Mouse (Mus musculus) liver, embryonic 16.5 days (tissue): ENCODE measurements around the gene Spata22. TPM values are rescaled to one million over a fixed set of nuclear protein-coding genes. Genes with fewer than 3 reads are reported as not detected.
"Not testable (repeated sequence)": the region's sequence is repeated elsewhere in the genome, so short reads cannot be mapped to it uniquely, and the experiment has no call there.

ENCODE experiments used
- ATAC-seq: fragments of 200-750 bp; cut with Nextera tagmentation; 2 replicates; pipeline ENCODE4 v1.8.0; 2017; ENCODE audit warnings: low read depth, mild to moderate bottlenecking, moderate number of reproducible peaks, moderate library complexity
- H3K27ac ChIP-seq: fragments of 300-500 bp; sonication (generic); 2 replicates; pipeline ENCODE4 v1.5.1; 2014; ENCODE audit warnings: mild to moderate bottlenecking, low read length
- H3K27me3 ChIP-seq: fragments of 300-500 bp; sonication (generic); 2 replicates; pipeline ENCODE4 v1.6.1; 2014; ENCODE audit warnings: low read depth, low read length, mixed read lengths; ENCODE audit not compliant: control insufficient read depth, insufficient read depth
- H3K36me3 ChIP-seq: fragments of 300-500 bp; sonication (generic); 2 replicates; pipeline ENCODE4 v1.6.1; 2014; ENCODE audit warnings: mild to moderate bottlenecking; ENCODE audit not compliant: control insufficient read depth, insufficient read depth
- H3K4me1 ChIP-seq: fragments of 300-500 bp; sonication (generic); 2 replicates; pipeline ENCODE4 v1.6.1; 2014; ENCODE audit warnings: low read depth, low read length, mixed read lengths; ENCODE audit not compliant: control insufficient read depth
- H3K4me2 ChIP-seq: fragments of 300-500 bp; sonication (generic); 2 replicates; pipeline ENCODE4 v1.6.1; 2014; ENCODE audit warnings: low read depth, low read length, mixed read lengths
- H3K4me3 ChIP-seq: fragments of 300-500 bp; sonication (generic); 2 replicates; pipeline ENCODE4 v1.5.1; 2014; ENCODE audit warnings: low read depth, mild to moderate bottlenecking, low read length
- H3K9ac ChIP-seq: fragments of 300-500 bp; sonication (generic); 2 replicates; pipeline ENCODE4 v1.6.1; 2014; ENCODE audit warnings: low read depth, low read length
- H3K9me3 ChIP-seq: fragments of 300-500 bp; sonication (generic); replicated peaks from 2 replicates; pipeline ENCODE4 v1.6.1; 2016; ENCODE audit warnings: low read length; ENCODE audit not compliant: control insufficient read depth
- WGBS: fragments of 180-500 bp; shearing (Covaris S2); extraction: QIAGEN DNeasy Blood & Tissue Kit; methylation state at CpG from one replicate; pipeline ENCODE4 v1.1.7; 2014; ENCODE audit not compliant: insufficient replicate concordance; 5-methylcytosine and 5-hydroxymethylcytosine counted together
- polyA plus RNA-seq: library from polyadenylated mRNA; unstranded; fragments of >200 nt; fragmentation: Nextera tagmentation; extraction: Ambion mirVana; gene quantifications from 2 replicates; pipeline ENCODE4 v1.2.1, GENCODE M21; 2015

The Spata22 gene
- polyA plus RNA-seq, 1 experiment from 2014 or later: 3.2 TPM

- 51% methylated on average over 2 of the region's 2 CpGs for WGBS
- H3K9me3 ChIP-seq, H3K4me3 ChIP-seq, H3K27me3 ChIP-seq, ATAC-seq, H3K9ac ChIP-seq, H3K27ac ChIP-seq, H3K4me1 ChIP-seq, H3K36me3 ChIP-seq, H3K4me2 ChIP-seq: not testable (repeated sequence)
Observed at GRCm38 (mm10) chr11:73318581-73318980, 11.0 kb upstream of the Spata22 start.

GRCm38 (mm10) chr11:73321064-73321463, 8.5 kb upstream of the Spata22 start:
- H3K9me3 ChIP-seq, H3K27me3 ChIP-seq, ATAC-seq, H3K36me3 ChIP-seq, H3K4me2 ChIP-seq, H3K9ac ChIP-seq, H3K4me1 ChIP-seq, H3K4me3 ChIP-seq, H3K27ac ChIP-seq: not testable (repeated sequence)
- WGBS: 70% methylated on average over 13 of the region's 13 CpGs

GRCm38 (mm10) chr11:73323906-73324830, 5.4 kb upstream of the Spata22 start:
- H3K4me1 ChIP-seq: no peaks in the 10 kb centered on the region
- WGBS: 51% methylated on average over 9 of the region's 9 CpGs
- no peak for ATAC-seq
- H3K4me2 ChIP-seq: peak overlapping the region; percentile 24
- no peak overlapping the region for H3K9ac ChIP-seq
- H3K9me3 ChIP-seq: no peaks in the 10 kb centered on the region
- H3K27me3 ChIP-seq: no peaks in the 10 kb centered on the region
- peak overlapping the region; percentile 44 for H3K27ac ChIP-seq
- H3K36me3 ChIP-seq: no peaks in the 10 kb centered on the region
- peak overlapping the region; percentile 19 for H3K4me3 ChIP-seq

GRCm38 (mm10) chr11:73326485-73326886, 3.1 kb upstream of the Spata22 start:
- no peak overlapping the region for H3K4me2 ChIP-seq
- H3K4me3 ChIP-seq: peak overlapping the region; percentile 31
- no peaks in the 10 kb centered on the region for H3K9me3 ChIP-seq
- WGBS: 25% methylated on average over 12 of the region's 12 CpGs
- peak overlapping the region; percentile 2; the same call in 1 of the 2 replicates for H3K27ac ChIP-seq
- no peaks in the 10 kb centered on the region for H3K27me3 ChIP-seq
- no peaks in the 10 kb centered on the region for H3K36me3 ChIP-seq
- peak; percentile 91 for ATAC-seq
- no peaks in the 10 kb centered on the region for H3K4me1 ChIP-seq
- H3K9ac ChIP-seq: no peak overlapping the region

- H3K36me3 ChIP-seq: no peaks in the 10 kb centered on the region
- no peak for ATAC-seq
- whole genome bisulfite sequencing: 61% methylated on average over 4 of the region's 4 CpGs
- no peaks in the 10 kb centered on the region for H3K9me3 ChIP-seq
- no peak overlapping the region for H3K9ac ChIP-seq
- H3K27ac ChIP-seq: 0 out of 2 replicates have a peak overlapping the region, but pooled peaks have one; percentile 2
- no peaks in the 10 kb centered on the region for H3K4me1 ChIP-seq
- peak overlapping the region; percentile 30; the same call in 1 of the 2 replicates for H3K4me2 ChIP-seq
- H3K4me3 ChIP-seq: no peak overlapping the region; the same call in 1 of the 2 replicates
- H3K27me3 ChIP-seq: no peaks in the 10 kb centered on the region
Observed at GRCm38 (mm10) chr11:73327361-73327760, 2.2 kb upstream of the Spata22 start.

- H3K9me3 ChIP-seq: no peaks in the 10 kb centered on the region
- H3K4me1 ChIP-seq: no peaks in the 10 kb centered on the region
- H3K9ac ChIP-seq: no peak overlapping the region
- ATAC-seq: no peak
- H3K36me3 ChIP-seq: no peaks in the 10 kb centered on the region
- no peak overlapping the region for H3K27ac ChIP-seq
- no peaks in the 10 kb centered on the region for H3K27me3 ChIP-seq
- no peak overlapping the region for H3K4me3 ChIP-seq
- H3K4me2 ChIP-seq: no peak overlapping the region
- WGBS: 58% methylated on average over 2 of the region's 2 CpGs
Observed at GRCm38 (mm10) chr11:73333357-73333756, 3.8 kb downstream of the Spata22 start.

GRCm38 (mm10) chr11:73336919-73337318, 7.4 kb downstream of the Spata22 start:
- Histone ChIP-seq H3K9ac (no peak overlapping the region), H3K36me3 (no peaks in the 10 kb centered on the region), H3K4me2 (no peak overlapping the region), H3K9me3 (no peaks in the 10 kb centered on the region), H3K27ac (no peak overlapping the region), H3K4me1 (no peaks in the 10 kb centered on the region), H3K27me3 (no peaks in the 10 kb centered on the region), H3K4me3 (no peak overlapping the region)
- WGBS: 56% methylated on average over 4 of the region's 4 CpGs
- no peak for ATAC-seq

GRCm38 (mm10) chr11:73350483-73350882, 20.9 kb downstream of the Spata22 start, which contains the start of gene Olfr20:
Gene Olfr20, plus strand, starts transcription at chr11:73350783.
- no peak within 1 kb of the TSS for H3K9ac ChIP-seq
- H3K4me2 ChIP-seq: no peak within 1 kb of the TSS
- no peak within 1 kb of the TSS for H3K4me3 ChIP-seq
- WGBS: 19% methylated on average over 3 of the region's 3 CpGs
- no peaks in the 10 kb centered on the region for H3K4me1 ChIP-seq
- no peak for ATAC-seq
- no peaks in the 10 kb centered on the region for H3K27me3 ChIP-seq
- no peak within 1 kb of the TSS for H3K27ac ChIP-seq
- H3K36me3 ChIP-seq: no peaks in the 10 kb centered on the region
- H3K9me3 ChIP-seq: no peaks in the 10 kb centered on the region

- Histone ChIP-seq H3K4me1 (no peaks in the 10 kb centered on the region), H3K36me3 (no peaks in the 10 kb centered on the region), H3K9me3 (no peaks in the 10 kb centered on the region), H3K4me2 (no peak within 1 kb of the TSS), H3K27me3 (no peaks in the 10 kb centered on the region), H3K27ac (no peak within 1 kb of the TSS), H3K9ac (no peak within 1 kb of the TSS), H3K4me3 (no peak within 1 kb of the TSS)
- no peak for ATAC-seq
- 54% methylated on average over 2 of the region's 2 CpGs for WGBS
Observed at GRCm38 (mm10) chr11:73370946-73371345, 41.4 kb downstream of the Spata22 start, which contains the start of gene Olfr376. Gene Olfr376, plus strand, starts transcription at chr11:73371246.
